Mouse (Mus musculus) embryonic facial prominence, embryonic 12.5 days (tissue): ENCODE data around the gene Magi2. TPM values are rescaled to one million over a fixed set of nuclear protein-coding genes. Genes with fewer than 3 reads are reported as not detected.

Experiments used
- ATAC-seq: fragments of 200-750 bp; cut with Nextera tagmentation; 2 replicates; pipeline ENCODE4 v1.8.0; 2017; ENCODE audit not compliant: insufficient number of reproducible peaks, insufficient read depth, low FRiP score, low TSS enrichment
- H3K27ac ChIP-seq: fragments of 300-500 bp; sonication (generic); 2 replicates; pipeline ENCODE4 v1.5.1; 2016; ENCODE audit warnings: mild to moderate bottlenecking
- H3K27me3 ChIP-seq: fragments of 300-500 bp; sonication (generic); 2 replicates; pipeline ENCODE4 v1.6.1; 2016; ENCODE audit warnings: mild to moderate bottlenecking, moderate library complexity
- H3K36me3 ChIP-seq: fragments of 300-500 bp; sonication (generic); 2 replicates; pipeline ENCODE4 v1.6.1; 2016; ENCODE audit warnings: mild to moderate bottlenecking
- H3K4me1 ChIP-seq: fragments of 300-500 bp; sonication (generic); 2 replicates; pipeline ENCODE4 v1.6.1; 2016
- H3K4me2 ChIP-seq: fragments of 300-500 bp; sonication (generic); replicated peaks from 2 replicates; pipeline ENCODE4 v1.6.1; 2016; ENCODE audit warnings: mild to moderate bottlenecking, moderate library complexity
- H3K4me3 ChIP-seq: fragments of 300-500 bp; sonication (generic); 2 replicates; pipeline ENCODE4 v1.5.1; 2016; ENCODE audit warnings: mild to moderate bottlenecking
- H3K9ac ChIP-seq: fragments of 300-500 bp; sonication (generic); 2 replicates; pipeline ENCODE4 v1.6.1; 2016; ENCODE audit warnings: mild to moderate bottlenecking, moderate library complexity
- H3K9me3 ChIP-seq: fragments of 300-500 bp; sonication (generic); 2 replicates; pipeline ENCODE4 v1.6.1; 2016; ENCODE audit warnings: mild to moderate bottlenecking, moderate library complexity
- WGBS: fragments of 180-500 bp; shearing (Covaris S2); methylation state at CpG from one replicate; pipeline ENCODE4 v1.1.7; 2016; 5-methylcytosine and 5-hydroxymethylcytosine counted together
- polyA plus RNA-seq: library from polyadenylated mRNA; unstranded; fragments of >200 nt; fragmentation: Nextera tagmentation; extraction: Ambion mirVana; gene quantifications from 2 replicates; pipeline ENCODE4 v1.2.1, GENCODE M21; 2016

Gene Magi2
- polyA plus RNA-seq, 1 experiment from 2014 or later = 10.0 TPM

GRCm38 (mm10) chr5:20334549-20334948 is 1107.7 kb downstream of the Magi2 start:
- ATAC-seq = no peak

GRCm38 (mm10) chr5:20352941-20353340 is 1126.1 kb downstream of the Magi2 start:
- no peak overlapping the region for H3K4me3 ChIP-seq
- H3K4me2 ChIP-seq = no peak overlapping the region
- no peaks in the 10 kb centered on the region for H3K9me3 ChIP-seq
- no peaks in the 10 kb centered on the region for H3K4me1 ChIP-seq
- no peak overlapping the region for H3K9ac ChIP-seq
- H3K36me3 ChIP-seq = no peaks in the 10 kb centered on the region
- H3K27me3 ChIP-seq = no peaks in the 10 kb centered on the region
- no peak for ATAC-seq
- H3K27ac ChIP-seq = no peak overlapping the region
- WGBS = 91% methylated on average over 8 of the region's 8 CpGs

More at GRCm38 (mm10) chr5:20334549-20334948, 1107.7 kb downstream of the Magi2 start:
- no peak overlapping the region for H3K9ac ChIP-seq
- H3K4me3 ChIP-seq = no peak overlapping the region
- H3K4me2 ChIP-seq = no peak overlapping the region
- no peaks in the 10 kb centered on the region for H3K27me3 ChIP-seq
- no peaks in the 10 kb centered on the region for H3K9me3 ChIP-seq
- H3K36me3 ChIP-seq = no peaks in the 10 kb centered on the region
- H3K27ac ChIP-seq = no peak overlapping the region
- 0 out of 2 replicates have a peak, but pooled peaks cover 3% of the 10 kb centered on the region for H3K4me1 ChIP-seq

- Histone ChIP-seq H3K36me3 (no peaks in the 10 kb centered on the region), H3K27ac (no peak overlapping the region), H3K9me3 (no peaks in the 10 kb centered on the region), H3K4me2 (no peak overlapping the region), H3K9ac (no peak overlapping the region), H3K27me3 (no peaks in the 10 kb centered on the region), H3K4me3 (no peak overlapping the region), H3K4me1 (no peaks in the 10 kb centered on the region)
- 74% methylated on average over 5 of the region's 5 CpGs for WGBS
- no peak for ATAC-seq
Observed at GRCm38 (mm10) chr5:20358437-20358836, 1131.6 kb downstream of the Magi2 start.

- Histone ChIP-seq H3K27ac (no peak overlapping the region), H3K4me3 (no peak overlapping the region), H3K9ac (no peak overlapping the region), H3K27me3 (no peaks in the 10 kb centered on the region), H3K36me3 (no peaks in the 10 kb centered on the region), H3K9me3 (no peaks in the 10 kb centered on the region), H3K4me2 (no peak overlapping the region), H3K4me1 (no peaks in the 10 kb centered on the region)
- WGBS = 70% methylated on average over 3 of the region's 3 CpGs
- ATAC-seq = no peak
Observed at GRCm38 (mm10) chr5:20359021-20359420, 1132.2 kb downstream of the Magi2 start.

GRCm38 (mm10) chr5:20362154-20362553 is 1135.3 kb downstream of the Magi2 start:
- Histone ChIP-seq H3K27me3 (no peaks in the 10 kb centered on the region), H3K4me1 (no peaks in the 10 kb centered on the region), H3K36me3 (no peaks in the 10 kb centered on the region), H3K4me2 (no peak overlapping the region), H3K4me3 (no peak overlapping the region), H3K27ac (no peak overlapping the region), H3K9me3 (no peaks in the 10 kb centered on the region), H3K9ac (no peak overlapping the region)
- ATAC-seq = no peak
- 77% methylated on average over 3 of the region's 3 CpGs for WGBS

- ATAC-seq = no peak
Observed at GRCm38 (mm10) chr5:20363216-20363615, 1136.4 kb downstream of the Magi2 start.

GRCm38 (mm10) chr5:20373586-20373985 is 1146.8 kb downstream of the Magi2 start:
- no peak overlapping the region for H3K9ac ChIP-seq
- no peaks in the 10 kb centered on the region for H3K9me3 ChIP-seq
- WGBS = 81% methylated on average over 1 of the region's 1 CpGs
- H3K27me3 ChIP-seq = no peaks in the 10 kb centered on the region
- no peak overlapping the region for H3K4me2 ChIP-seq
- no peaks in the 10 kb centered on the region for H3K36me3 ChIP-seq
- no peaks in the 10 kb centered on the region for H3K4me1 ChIP-seq
- no peak for ATAC-seq
- H3K27ac ChIP-seq = no peak overlapping the region
- H3K4me3 ChIP-seq = no peak overlapping the region

More at GRCm38 (mm10) chr5:20363216-20363615, 1136.4 kb downstream of the Magi2 start:
- no peaks in the 10 kb centered on the region for H3K36me3 ChIP-seq
- H3K4me3 ChIP-seq = no peak overlapping the region
- 71% methylated on average over 5 of the region's 5 CpGs for WGBS
- no peaks in the 10 kb centered on the region for H3K9me3 ChIP-seq
- H3K27ac ChIP-seq = no peak overlapping the region
- no peak overlapping the region for H3K4me2 ChIP-seq
- no peaks in the 10 kb centered on the region for H3K4me1 ChIP-seq
- no peaks in the 10 kb centered on the region for H3K27me3 ChIP-seq
- H3K9ac ChIP-seq = no peak overlapping the region

GRCm38 (mm10) chr5:20378071-20378800 is 1151.4 kb downstream of the Magi2 start:
- Histone ChIP-seq H3K9me3 (no peaks in the 10 kb centered on the region), H3K36me3 (no peaks in the 10 kb centered on the region), H3K4me3 (no peak overlapping the region), H3K4me2 (no peak overlapping the region), H3K27me3 (no peaks in the 10 kb centered on the region), H3K4me1 (no peaks in the 10 kb centered on the region), H3K9ac (no peak overlapping the region), H3K27ac (no peak overlapping the region)
- 78% methylated on average over 11 of the region's 11 CpGs for WGBS
- ATAC-seq = no peak

GRCm38 (mm10) chr5:20404533-20404932 is 1177.7 kb downstream of the Magi2 start:
- no peak for ATAC-seq
- Histone ChIP-seq H3K9ac (no peak overlapping the region), H3K9me3 (no peaks in the 10 kb centered on the region), H3K4me2 (no peak overlapping the region), H3K36me3 (no peaks in the 10 kb centered on the region), H3K4me3 (no peak overlapping the region), H3K27ac (no peak overlapping the region), H3K27me3 (no peaks in the 10 kb centered on the region), H3K4me1 (no peaks in the 10 kb centered on the region)
- WGBS = 87% methylated on average over 5 of the region's 5 CpGs

- Histone ChIP-seq H3K4me1 (no peaks in the 10 kb centered on the region), H3K4me2 (no peak overlapping the region), H3K27me3 (no peaks in the 10 kb centered on the region), H3K4me3 (no peak overlapping the region), H3K9ac (no peak overlapping the region), H3K36me3 (no peaks in the 10 kb centered on the region), H3K9me3 (no peaks in the 10 kb centered on the region), H3K27ac (no peak overlapping the region)
- whole genome bisulfite sequencing = 89% methylated on average over 4 of the region's 4 CpGs
- ATAC-seq = no peak
Observed at GRCm38 (mm10) chr5:20406626-20407025, 1179.8 kb downstream of the Magi2 start.

GRCm38 (mm10) chr5:20415320-20415719 is 1188.5 kb downstream of the Magi2 start:
- no peaks in the 10 kb centered on the region for H3K27me3 ChIP-seq
- no peak overlapping the region for H3K4me3 ChIP-seq
- H3K4me1 ChIP-seq = no peaks in the 10 kb centered on the region
- no peaks in the 10 kb centered on the region for H3K36me3 ChIP-seq
- H3K27ac ChIP-seq = no peak overlapping the region
- H3K9me3 ChIP-seq = no peaks in the 10 kb centered on the region
- no peak overlapping the region for H3K9ac ChIP-seq
- H3K4me2 ChIP-seq = no peak overlapping the region
- ATAC-seq = no peak

- no peaks in the 10 kb centered on the region for H3K4me1 ChIP-seq
- no peaks in the 10 kb centered on the region for H3K27me3 ChIP-seq
- no peak overlapping the region for H3K4me3 ChIP-seq
- H3K9ac ChIP-seq = no peak overlapping the region
- no peak overlapping the region for H3K27ac ChIP-seq
- H3K9me3 ChIP-seq = no peaks in the 10 kb centered on the region
- H3K36me3 ChIP-seq = no peaks in the 10 kb centered on the region
- no peak overlapping the region for H3K4me2 ChIP-seq
- ATAC-seq = no peak
Observed at GRCm38 (mm10) chr5:20417348-20417747, 1190.5 kb downstream of the Magi2 start.
